Mouse (Mus musculus): ENCODE data around the gene Parl.

Gene Parl

GRCm38 (mm10) chr16:20238646-20239045 is 63.5 kb downstream of the Parl start:
- no peak for DNase-seq (ENCODE audit: low read depth, low spot score)

GRCm38 (mm10) chr16:20237426-20237825 is 64.8 kb downstream of the Parl start:
- no peak for DNase-seq (ENCODE audit: low read depth, low spot score)

- DNase-seq (ENCODE audit: low read depth, low spot score): no peak
Measured at GRCm38 (mm10) chr16:20234406-20234805, 67.8 kb downstream of the Parl start.
